Mouse (Mus musculus) limb, embryonic 10.5 days (tissue): ENCODE data around the gene Rad51b. TPM values are rescaled to one million over a fixed set of nuclear protein-coding genes. Genes with fewer than 3 reads are reported as not detected.

Experiments used
- DNase-seq: peaks from one replicate; pipeline ENCODE4 v3.0.0-alpha.2; 2017; ENCODE audit warnings: low spot score
- H3K27ac ChIP-seq: fragments of 300-500 bp; sonication (generic); 2 replicates; pipeline ENCODE4 v1.5.1; 2016; ENCODE audit warnings: mild to moderate bottlenecking
- H3K27me3 ChIP-seq: fragments of 300-500 bp; sonication (generic); 2 replicates; pipeline ENCODE4 v1.6.1; 2016; ENCODE audit warnings: low read depth, mild to moderate bottlenecking; ENCODE audit not compliant: poor library complexity, severe bottlenecking
- H3K36me3 ChIP-seq: fragments of 300-500 bp; sonication (generic); 2 replicates; pipeline ENCODE4 v1.6.1; 2016; ENCODE audit warnings: mild to moderate bottlenecking, moderate library complexity
- H3K4me1 ChIP-seq: fragments of 300-500 bp; sonication (generic); 2 replicates; pipeline ENCODE4 v1.6.1; 2016
- H3K4me3 ChIP-seq: fragments of 300-500 bp; sonication (generic); 2 replicates; pipeline ENCODE4 v1.5.1; 2016; ENCODE audit warnings: mild to moderate bottlenecking, moderate library complexity
- H3K9me3 ChIP-seq: fragments of 300-500 bp; sonication (generic); replicated peaks from 2 replicates; pipeline ENCODE4 v1.6.1; 2016; ENCODE audit warnings: mild to moderate bottlenecking
- WGBS: fragments of 180-500 bp; shearing (Covaris S2); methylation state at CpG from one replicate; pipeline ENCODE4 v1.1.7; 2016; 5-methylcytosine and 5-hydroxymethylcytosine counted together
- polyA plus RNA-seq: library from polyadenylated mRNA; unstranded; fragments of >200 nt; fragmentation: Nextera tagmentation; extraction: Ambion mirVana; gene quantifications from 2 replicates; pipeline ENCODE4 v1.2.1, GENCODE M21; 2016

Gene Rad51b
- polyA plus RNA-seq, 1 experiment from 2014 or later, result 7.4 TPM

GRCm38 (mm10) chr12:79615717-79616316, 318.7 kb downstream of the Rad51b start:
- WGBS, result 75% methylated on average over 5 of the region's 5 CpGs
- H3K9me3 ChIP-seq, result no peaks in the 10 kb centered on the region
- peaks cover 40% of the 10 kb centered on the region for H3K4me1 ChIP-seq
- no peaks in the 10 kb centered on the region for H3K27me3 ChIP-seq
- H3K27ac ChIP-seq, result peak overlapping the region; percentile 50; the same call in 1 of the 2 replicates
- no peak for DNase-seq
- H3K4me3 ChIP-seq, result no peak overlapping the region
- H3K36me3 ChIP-seq, result no peaks in the 10 kb centered on the region

- H3K27ac ChIP-seq, result no peak overlapping the region
- DNase-seq, result no peak
- no peaks in the 10 kb centered on the region for H3K27me3 ChIP-seq
- H3K4me3 ChIP-seq, result no peak overlapping the region
- peaks cover 22% of the 10 kb centered on the region for H3K4me1 ChIP-seq
- no peaks in the 10 kb centered on the region for H3K9me3 ChIP-seq
- WGBS, result 94% methylated on average over 1 of the region's 1 CpGs
- H3K36me3 ChIP-seq, result no peaks in the 10 kb centered on the region
Observed at GRCm38 (mm10) chr12:79619009-79619408, 321.9 kb downstream of the Rad51b start.

- Histone ChIP-seq H3K36me3 (no peaks in the 10 kb centered on the region), H3K27me3 (no peaks in the 10 kb centered on the region), H3K9me3 (no peaks in the 10 kb centered on the region), H3K27ac (no peak overlapping the region), H3K4me1 (peaks cover 8% of the 10 kb centered on the region), H3K4me3 (no peak overlapping the region)
- no peak for DNase-seq
- 93% methylated on average over 5 of the region's 5 CpGs for WGBS
Observed at GRCm38 (mm10) chr12:79620693-79621092, 323.6 kb downstream of the Rad51b start.

GRCm38 (mm10) chr12:79623308-79623707, 326.2 kb downstream of the Rad51b start:
- WGBS, result 96% methylated on average over 1 of the region's 1 CpGs
- Histone ChIP-seq H3K9me3 (no peaks in the 10 kb centered on the region), H3K4me3 (no peak overlapping the region), H3K4me1 (peaks cover 12% of the 10 kb centered on the region), H3K27me3 (no peaks in the 10 kb centered on the region), H3K27ac (no peak overlapping the region), H3K36me3 (no peaks in the 10 kb centered on the region)
- DNase-seq, result no peak

- Histone ChIP-seq H3K4me1 (peaks cover 21% of the 10 kb centered on the region), H3K36me3 (no peaks in the 10 kb centered on the region), H3K9me3 (no peaks in the 10 kb centered on the region), H3K4me3 (no peak overlapping the region), H3K27me3 (no peaks in the 10 kb centered on the region), H3K27ac (no peak overlapping the region)
- no peak for DNase-seq
- WGBS, result 41% methylated on average over 7 of the region's 7 CpGs
Observed at GRCm38 (mm10) chr12:79625699-79626554, 328.8 kb downstream of the Rad51b start.

GRCm38 (mm10) chr12:79626555-79627080, 329.5 kb downstream of the Rad51b start:
- DNase-seq, result no peak
- H3K36me3 ChIP-seq, result no peaks in the 10 kb centered on the region
- H3K9me3 ChIP-seq, result no peaks in the 10 kb centered on the region
- H3K4me1 ChIP-seq, result peaks cover 21% of the 10 kb centered on the region
- no peak overlapping the region for H3K27ac ChIP-seq
- H3K27me3 ChIP-seq, result no peaks in the 10 kb centered on the region
- H3K4me3 ChIP-seq, result no peak overlapping the region
- 71% methylated on average over 4 of the region's 4 CpGs for WGBS

GRCm38 (mm10) chr12:79627351-79628120, 330.5 kb downstream of the Rad51b start:
- Histone ChIP-seq H3K27ac (peak overlapping the region; percentile 72), H3K36me3 (no peaks in the 10 kb centered on the region), H3K27me3 (no peaks in the 10 kb centered on the region), H3K9me3 (no peaks in the 10 kb centered on the region), H3K4me3 (no peak overlapping the region), H3K4me1 (peaks cover 21% of the 10 kb centered on the region)
- no peak for DNase-seq
- 69% methylated on average over 4 of the region's 4 CpGs for WGBS

- Histone ChIP-seq H3K36me3 (no peaks in the 10 kb centered on the region), H3K27ac (peak overlapping the region; percentile 72), H3K9me3 (no peaks in the 10 kb centered on the region), H3K4me1 (peaks cover 21% of the 10 kb centered on the region), H3K4me3 (no peak overlapping the region), H3K27me3 (no peaks in the 10 kb centered on the region)
- DNase-seq, result no peak
- WGBS, result 59% methylated on average over 5 of the region's 5 CpGs
Observed at GRCm38 (mm10) chr12:79628121-79628774, 331.2 kb downstream of the Rad51b start.

GRCm38 (mm10) chr12:79629945-79630850, 333.1 kb downstream of the Rad51b start:
- Histone ChIP-seq H3K4me3 (no peak overlapping the region), H3K4me1 (peaks cover 21% of the 10 kb centered on the region), H3K27me3 (no peaks in the 10 kb centered on the region), H3K36me3 (no peaks in the 10 kb centered on the region), H3K9me3 (no peaks in the 10 kb centered on the region), H3K27ac (no peak overlapping the region)
- DNase-seq, result no peak
- 89% methylated on average over 7 of the region's 7 CpGs for WGBS

GRCm38 (mm10) chr12:79633458-79634106, 336.5 kb downstream of the Rad51b start:
- H3K27me3 ChIP-seq, result no peaks in the 10 kb centered on the region
- no peaks in the 10 kb centered on the region for H3K36me3 ChIP-seq
- DNase-seq, result no peak
- H3K4me3 ChIP-seq, result no peak overlapping the region
- H3K4me1 ChIP-seq, result peaks cover 6% of the 10 kb centered on the region
- H3K27ac ChIP-seq, result no peak overlapping the region
- H3K9me3 ChIP-seq, result no peaks in the 10 kb centered on the region
- WGBS, result 86% methylated on average over 9 of the region's 9 CpGs

GRCm38 (mm10) chr12:79641570-79642285, 344.6 kb downstream of the Rad51b start:
- 66% methylated on average over 7 of the region's 7 CpGs for WGBS
- no peaks in the 10 kb centered on the region for H3K36me3 ChIP-seq
- H3K27me3 ChIP-seq, result no peaks in the 10 kb centered on the region
- no peaks in the 10 kb centered on the region for H3K9me3 ChIP-seq
- no peak overlapping the region for H3K4me3 ChIP-seq
- no peak for DNase-seq
- H3K27ac ChIP-seq, result peak overlapping the region; percentile 42; the same call in 1 of the 2 replicates
- H3K4me1 ChIP-seq, result peaks cover 18% of the 10 kb centered on the region; the same call in 1 of the 2 replicates
